Mouse (Mus musculus): ENCODE results near the gene Catsperg1. TPM values are rescaled to one million over a fixed set of nuclear protein-coding genes. Genes with fewer than 3 reads are reported as not detected.
A peak's percentile ranks its signal among the peaks of the same experiment; 100 is the strongest.
"Not testable (repeated sequence)": the region's sequence is repeated elsewhere in the genome, so short reads cannot be mapped to it uniquely, and the experiment has no call there.

Gene Catsperg1
- polyA plus RNA-seq, 1 experiment, result 3.9 TPM

GRCm38 (mm10) chr7:29148771-29149170, 65.1 kb downstream of the Catsperg1 start:
- WGBS, result 88% methylated on average over 15 of the region's 15 CpGs
- no peak for DNase-seq
- no peak for TF ChIP-seq POLR2A (IDR thresholded peaks at IDR 0.05; ENCODE audit: borderline replicate concordance, extremely low read depth, low read depth, low read length)
- no peak for TF ChIP-seq CTCF (IDR thresholded peaks at IDR 0.05; ENCODE audit: insufficient read depth, low read length)
- no peaks in the 10 kb centered on the region for H3K4me1 ChIP-seq (ENCODE audit: control insufficient read depth, insufficient read depth, low read length)
- no peak overlapping the region for H3K4me3 ChIP-seq (replicated peaks; ENCODE audit: extremely low read depth, low read depth, low read length)

- TF ChIP-seq POLR2A (IDR thresholded peaks at IDR 0.05; ENCODE audit: borderline replicate concordance, extremely low read depth, low read depth, low read length) (no peak), CTCF (IDR thresholded peaks at IDR 0.05; ENCODE audit: insufficient read depth, low read length) (no peak)
- 76% methylated on average over 7 of the region's 7 CpGs for WGBS
- Histone ChIP-seq H3K4me3 (replicated peaks; ENCODE audit: extremely low read depth, low read depth, low read length) (no peak overlapping the region), H3K4me1 (ENCODE audit: control insufficient read depth, insufficient read depth, low read length) (no peaks in the 10 kb centered on the region)
- no peak for DNase-seq
These were observed 67.0 kb downstream of the Catsperg1 start for GRCm38 (mm10) chr7:29146625-29147367.

- DNase-seq, result no peak
- WGBS, result 73% methylated on average over 4 of the region's 4 CpGs
- no peak for TF ChIP-seq POLR2A (IDR thresholded peaks at IDR 0.05; ENCODE audit: borderline replicate concordance, extremely low read depth, low read depth, low read length)
- TF ChIP-seq CTCF (IDR thresholded peaks at IDR 0.05; ENCODE audit: insufficient read depth, low read length), result no peak
- Histone ChIP-seq H3K4me1 (ENCODE audit: control insufficient read depth, insufficient read depth, low read length) (no peaks in the 10 kb centered on the region), H3K4me3 (replicated peaks; ENCODE audit: extremely low read depth, low read depth, low read length) (no peak overlapping the region)
These were observed 69.8 kb downstream of the Catsperg1 start for GRCm38 (mm10) chr7:29144006-29144405.

GRCm38 (mm10) chr7:29141416-29141815, 72.4 kb downstream of the Catsperg1 start:
- TF ChIP-seq POLR2A (IDR thresholded peaks at IDR 0.05; ENCODE audit: borderline replicate concordance, extremely low read depth, low read depth, low read length), result no peak
- TF ChIP-seq CTCF (IDR thresholded peaks at IDR 0.05; ENCODE audit: insufficient read depth, low read length), result no peak
- DNase-seq, result no peak
- no peak overlapping the region for H3K4me3 ChIP-seq (replicated peaks; ENCODE audit: extremely low read depth, low read depth, low read length)
- 64% methylated on average over 8 of the region's 8 CpGs for WGBS
- no peaks in the 10 kb centered on the region for H3K4me1 ChIP-seq (ENCODE audit: control insufficient read depth, insufficient read depth, low read length)

GRCm38 (mm10) chr7:29139237-29139636, 74.6 kb downstream of the Catsperg1 start:
- not testable (repeated sequence) for DNase-seq; H3K4me1 ChIP-seq (ENCODE audit: control insufficient read depth, insufficient read depth, low read length); H3K4me3 ChIP-seq (replicated peaks; ENCODE audit: extremely low read depth, low read depth, low read length)
- 86% methylated on average over 3 of the region's 4 CpGs for WGBS

- DNase-seq, result no peak
- WGBS, result 43% methylated on average over 16 of the region's 16 CpGs
- TF ChIP-seq CTCF (IDR thresholded peaks at IDR 0.05; ENCODE audit: insufficient read depth, low read length) (no peak), POLR2A (IDR thresholded peaks at IDR 0.05; ENCODE audit: borderline replicate concordance, extremely low read depth, low read depth, low read length) (no peak)
- H3K4me1 ChIP-seq (ENCODE audit: control insufficient read depth, insufficient read depth, low read length), result no peaks in the 10 kb centered on the region
- no peak overlapping the region for H3K4me3 ChIP-seq (replicated peaks; ENCODE audit: extremely low read depth, low read depth, low read length)
These were observed 76.4 kb downstream of the Catsperg1 start for GRCm38 (mm10) chr7:29137429-29137828.

- no peak for DNase-seq
- H3K4me1 ChIP-seq (ENCODE audit: control insufficient read depth, insufficient read depth, low read length), result no peaks in the 10 kb centered on the region
- WGBS, result under 1% methylated on average over 14 of the region's 20 CpGs
- peak within 1 kb of the TSS; percentile 46 for H3K4me3 ChIP-seq (replicated peaks; ENCODE audit: extremely low read depth, low read depth, low read length)
- TF ChIP-seq POLR2A (IDR thresholded peaks at IDR 0.05; ENCODE audit: borderline replicate concordance, extremely low read depth, low read depth, low read length) (no peak), CTCF (IDR thresholded peaks at IDR 0.05; ENCODE audit: insufficient read depth, low read length) (no peak)
These were observed 79.0 kb downstream of the Catsperg1 start, which contains the start of gene Rasgrp4 for GRCm38 (mm10) chr7:29134693-29135386. Gene Rasgrp4, plus strand, starts transcription at chr7:29134851.

GRCm38 (mm10) chr7:29134230-29134629, 79.6 kb downstream of the Catsperg1 start:
- no peaks in the 10 kb centered on the region for H3K4me1 ChIP-seq (ENCODE audit: control insufficient read depth, insufficient read depth, low read length)
- H3K4me3 ChIP-seq (replicated peaks; ENCODE audit: extremely low read depth, low read depth, low read length), result no peak overlapping the region
- no peak for DNase-seq
- WGBS, result 8% methylated on average over 4 of the region's 4 CpGs
- TF ChIP-seq CTCF (IDR thresholded peaks at IDR 0.05; ENCODE audit: insufficient read depth, low read length) (no peak), POLR2A (IDR thresholded peaks at IDR 0.05; ENCODE audit: borderline replicate concordance, extremely low read depth, low read depth, low read length) (no peak)

Other genes starting within 250 kb of the Catsperg1 start
- gene Eif3k, start 232.2 kb downstream of the Catsperg1 start, polyA plus RNA-seq (2012; rRNA removed), result 175 and 234 TPM in 2 replicates
- gene Map4k1, start 232.0 kb downstream of the Catsperg1 start, polyA plus RNA-seq (2012; rRNA removed), result 16.7 and 17.0 TPM in 2 replicates
- gene Ryr1, start 88.9 kb downstream of the Catsperg1 start, polyA plus RNA-seq (2012; rRNA removed), result 0.10 and 10.9 TPM in 2 replicates
- gene Rasgrp4, start 79.2 kb downstream of the Catsperg1 start, polyA plus RNA-seq (2012; rRNA removed), result 15.0 and 19.7 TPM in 2 replicates
- gene Fam98c, start 57.8 kb downstream of the Catsperg1 start, polyA plus RNA-seq (2012; rRNA removed), result 46.0 and 47.7 TPM in 2 replicates
- 1.5 and 1.9 TPM in 2 replicates for gene Ggn, start 43.8 kb downstream of the Catsperg1 start, polyA plus RNA-seq (2012; rRNA removed)
- 3.9 and 5.8 TPM in 2 replicates for gene Spred3, start 43.6 kb downstream of the Catsperg1 start, polyA plus RNA-seq (2012; rRNA removed)
- 93.5 and 165 TPM in 2 replicates for gene Psmd8, start 33.3 kb downstream of the Catsperg1 start, polyA plus RNA-seq (2012; rRNA removed)
- gene Kcnk6, start 18.5 kb upstream of the Catsperg1 start, polyA plus RNA-seq (2012; rRNA removed), result 30.6 and 41.5 TPM in 2 replicates
- 182 and 190 TPM in 2 replicates for gene Yif1b, start 24.3 kb upstream of the Catsperg1 start, polyA plus RNA-seq (2012; rRNA removed)
- 7.9 and 12.6 TPM in 2 replicates for gene 2200002D01Rik, start 34.4 kb upstream of the Catsperg1 start, polyA plus RNA-seq (2012; rRNA removed)
- 317 and 391 TPM in 2 replicates for gene Spint2, start 67.9 kb upstream of the Catsperg1 start, polyA plus RNA-seq (2012; rRNA removed)
- gene Ppp1r14a, start 75.3 kb upstream of the Catsperg1 start, polyA plus RNA-seq (2012; rRNA removed), result 242 and 329 TPM in 2 replicates
- gene Dpf1, start 89.9 kb upstream of the Catsperg1 start, polyA plus RNA-seq (2012; rRNA removed), result 1.7 and 4.0 TPM in 2 replicates

All from lung, adult 2 months (tissue).